Mouse (Mus musculus) spleen, adult 2 months (tissue): ENCODE data around the gene Pla2g12b.

Experiments
- CTCF ChIP-seq: fragments of 200-500 bp; IDR thresholded peaks from 2 replicates; pipeline ENCODE4 v1.5.1; 2011; ENCODE audit warnings: mild to moderate bottlenecking, inconsistent platforms; ENCODE audit not compliant: insufficient read depth, insufficient read length, insufficient replicate concordance; ENCODE audit errors: extremely low read depth
- POLR2A ChIP-seq: fragments of 200-500 bp; IDR thresholded peaks from 2 replicates; pipeline ENCODE4 v1.6.1; 2011; ENCODE audit warnings: low read depth, low read length, inconsistent platforms

DNA sequence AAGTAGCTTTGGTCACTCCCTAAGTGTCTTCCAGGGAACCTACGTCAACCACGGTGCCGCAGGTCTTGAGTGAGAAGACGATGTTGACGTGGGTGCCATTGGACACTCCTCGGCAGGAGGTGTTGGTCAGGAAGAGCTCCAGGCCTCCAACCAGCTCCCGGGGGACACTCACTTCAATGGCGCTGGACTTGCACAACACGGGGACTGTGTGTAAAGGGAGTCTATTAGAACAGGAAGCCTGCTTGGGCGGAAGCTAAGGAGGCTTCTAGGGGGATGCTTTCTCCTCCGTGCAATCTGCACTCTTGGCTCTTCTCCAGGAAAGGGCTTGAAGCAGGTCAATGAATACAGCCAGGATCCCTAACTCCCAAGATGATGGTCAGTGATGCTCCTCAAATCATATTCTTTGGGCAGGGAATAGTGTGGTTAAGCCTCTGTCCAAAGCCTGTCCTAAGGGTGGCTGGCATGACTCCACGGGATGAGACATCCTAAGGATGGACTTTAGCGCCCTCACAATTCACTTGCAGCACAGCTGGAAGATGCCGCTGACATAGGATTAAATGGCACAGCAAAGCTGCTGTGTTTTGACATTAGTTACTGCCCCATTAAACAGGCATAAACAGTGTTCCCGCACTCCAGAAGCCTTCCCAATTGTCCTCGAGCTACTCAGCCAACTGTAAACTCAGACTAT lies 26.1 kb downstream of the Pla2g12b start:
- TF ChIP-seq CTCF (no peak), POLR2A (no peak)
